Mouse (Mus musculus): ENCODE data around the gene Gm3636. TPM values are rescaled to one million over a fixed set of nuclear protein-coding genes. Genes with fewer than 3 reads are reported as not detected.
"Not testable (repeated sequence)": the region's sequence is repeated elsewhere in the genome, so short reads cannot be mapped to it uniquely, and the experiment has no call there.

Gm3636 gene
- polyA plus RNA-seq (2014; fragmentation: Nextera tagmentation; extraction: Ambion mirVana), result 11.1 and 13.1 TPM in 2 replicates

DNA sequence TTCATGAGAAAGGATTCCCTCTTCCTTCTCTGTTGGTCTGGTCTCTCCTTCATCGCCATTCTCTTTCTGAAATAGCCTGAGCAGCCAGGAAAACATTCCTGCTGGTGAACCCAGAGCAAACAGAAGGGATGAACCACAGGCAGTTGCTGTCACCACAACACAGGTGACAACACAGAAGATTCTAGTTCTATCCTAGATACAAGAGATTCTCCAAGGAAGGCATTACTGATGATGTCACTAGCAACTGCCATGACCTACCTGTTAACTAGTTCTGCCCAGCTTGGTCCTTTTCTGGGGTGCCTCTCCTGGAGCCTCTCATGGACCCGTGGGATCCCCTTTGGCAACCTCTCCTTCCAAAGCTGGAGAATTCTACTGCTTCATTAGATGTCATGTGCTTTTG is at the start of gene Gm3636:
Gene Gm3636 (minus strand): TSS at position 101 of the 400 bp plus-strand sequence.
- H3K9me3 ChIP-seq (replicated peaks; ENCODE audit: control insufficient read depth, low read length); H3K9ac ChIP-seq (ENCODE audit: low read length); H3K27me3 ChIP-seq (replicated peaks; ENCODE audit: control insufficient read depth, insufficient read depth, low read length); H3K4me1 ChIP-seq (ENCODE audit: control insufficient read depth, insufficient read depth, low read length); H3K27ac ChIP-seq (ENCODE audit: low read depth, low read length); DNase-seq (ENCODE audit: low spot score); ATAC-seq; H3K36me3 ChIP-seq (ENCODE audit: control insufficient read depth, insufficient read depth, low read length); H3K4me2 ChIP-seq (ENCODE audit: low read length); H3K4me3 ChIP-seq (ENCODE audit: low read depth, low read length): not testable (repeated sequence)
- no CpG with 5 or more reads among the region's 2 CpGs for WGBS

DNA sequence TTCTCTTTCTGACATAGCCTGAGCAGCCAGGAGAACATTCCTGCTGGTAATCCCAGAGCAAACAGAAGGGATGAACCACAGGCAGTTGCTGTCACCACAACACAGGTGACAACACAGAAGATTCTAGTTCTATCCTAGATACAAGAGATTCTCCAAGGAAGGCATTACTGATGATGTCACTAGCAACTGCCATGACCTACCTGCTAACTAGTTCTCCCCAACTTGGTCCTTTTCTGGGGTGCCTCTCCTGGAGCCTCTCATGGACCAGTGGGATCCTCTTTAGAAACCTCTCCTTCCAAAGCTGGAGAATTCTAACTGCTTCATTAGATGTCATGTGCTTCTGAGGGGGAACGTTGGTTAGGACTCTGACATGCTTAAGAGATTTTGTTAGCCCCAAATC is 32.2 kb upstream of the Gm3636 start, which contains the start of gene Gm8362:
Gene Gm8362 (minus strand): TSS at position 101 of the 400 bp plus-strand sequence.
- DNase-seq (ENCODE audit: low spot score); H3K27me3 ChIP-seq (replicated peaks; ENCODE audit: control insufficient read depth, insufficient read depth, low read length); H3K4me1 ChIP-seq (ENCODE audit: control insufficient read depth, insufficient read depth, low read length); H3K36me3 ChIP-seq (ENCODE audit: control insufficient read depth, insufficient read depth, low read length); H3K27ac ChIP-seq (ENCODE audit: low read depth, low read length); H3K4me3 ChIP-seq (ENCODE audit: low read depth, low read length); H3K9me3 ChIP-seq (replicated peaks; ENCODE audit: control insufficient read depth, low read length); H3K4me2 ChIP-seq (ENCODE audit: low read length); ATAC-seq; H3K9ac ChIP-seq (ENCODE audit: low read length): not testable (repeated sequence)
- no CpG with 5 or more reads among the region's 1 CpGs for WGBS

- not testable (repeated sequence) for H3K9me3 ChIP-seq (replicated peaks; ENCODE audit: control insufficient read depth, low read length); H3K4me1 ChIP-seq (ENCODE audit: control insufficient read depth, insufficient read depth, low read length); H3K36me3 ChIP-seq (ENCODE audit: control insufficient read depth, insufficient read depth, low read length); H3K4me2 ChIP-seq (ENCODE audit: low read length); H3K27ac ChIP-seq (ENCODE audit: low read depth, low read length); H3K9ac ChIP-seq (ENCODE audit: low read length); DNase-seq (ENCODE audit: low spot score); ATAC-seq; H3K27me3 ChIP-seq (replicated peaks; ENCODE audit: control insufficient read depth, insufficient read depth, low read length)
- WGBS, result 3% methylated on average over 4 of the region's 13 CpGs
- H3K4me3 ChIP-seq (ENCODE audit: low read depth, low read length), result peak overlapping the region; percentile 34
Measured at GRCm38 (mm10) chr14:6757231-6757536, 15.1 kb upstream of the Gm3636 start.

- H3K4me3 ChIP-seq (ENCODE audit: low read depth, low read length), result peak overlapping the region; percentile 34
- ATAC-seq; H3K36me3 ChIP-seq (ENCODE audit: control insufficient read depth, insufficient read depth, low read length); H3K27ac ChIP-seq (ENCODE audit: low read depth, low read length); H3K4me1 ChIP-seq (ENCODE audit: control insufficient read depth, insufficient read depth, low read length); H3K9me3 ChIP-seq (replicated peaks; ENCODE audit: control insufficient read depth, low read length); H3K27me3 ChIP-seq (replicated peaks; ENCODE audit: control insufficient read depth, insufficient read depth, low read length): not testable (repeated sequence)
- DNase-seq (ENCODE audit: low spot score), result peak; percentile 2
- H3K4me2 ChIP-seq (ENCODE audit: low read length), result peak overlapping the region; percentile 44
- 0% methylated on average over 12 of the region's 67 CpGs for WGBS
- peak overlapping the region; percentile 53 for H3K9ac ChIP-seq (ENCODE audit: low read length)
Measured at GRCm38 (mm10) chr14:6756384-6757230, 14.5 kb upstream of the Gm3636 start.

- ATAC-seq, result not testable (repeated sequence)
- WGBS, result no CpG with 5 or more reads among the region's 2 CpGs
Measured at GRCm38 (mm10) chr14:6720151-6720550, 22.0 kb downstream of the Gm3636 start, which contains the start of gene Gm8050. Gene Gm8050, minus strand, starts transcription at chr14:6720251.

More at GRCm38 (mm10) chr14:6720151-6720550, 22.0 kb downstream of the Gm3636 start, which contains the start of gene Gm8050:
- H3K27ac ChIP-seq (ENCODE audit: low read depth, low read length); H3K9ac ChIP-seq (ENCODE audit: low read length); H3K27me3 ChIP-seq (replicated peaks; ENCODE audit: control insufficient read depth, insufficient read depth, low read length); H3K36me3 ChIP-seq (ENCODE audit: control insufficient read depth, insufficient read depth, low read length); H3K9me3 ChIP-seq (replicated peaks; ENCODE audit: control insufficient read depth, low read length); H3K4me3 ChIP-seq (ENCODE audit: low read depth, low read length); H3K4me1 ChIP-seq (ENCODE audit: control insufficient read depth, insufficient read depth, low read length); DNase-seq (ENCODE audit: low spot score); H3K4me2 ChIP-seq (ENCODE audit: low read length): not testable (repeated sequence)

Other genes starting within 250 kb of the Gm3636 start
- gene Gm8356, start 205.0 kb downstream of the Gm3636 start, polyA plus RNA-seq (2014; fragmentation: Nextera tagmentation; extraction: Ambion mirVana), result not detected in 2 replicates
- 0.33 and 0.39 TPM in 2 replicates for gene Gm3629, start 151.7 kb downstream of the Gm3636 start, polyA plus RNA-seq (2014; fragmentation: Nextera tagmentation; extraction: Ambion mirVana)
- not detected in 2 replicates for gene Gm3460, start 119.9 kb downstream of the Gm3636 start, polyA plus RNA-seq (2014; fragmentation: Nextera tagmentation; extraction: Ambion mirVana)
- gene Gm10251, start 58.2 kb downstream of the Gm3636 start, polyA plus RNA-seq (2014; fragmentation: Nextera tagmentation; extraction: Ambion mirVana), result not detected in 2 replicates
- not detected in 2 replicates for gene Gm8050, start 22.1 kb downstream of the Gm3636 start, polyA plus RNA-seq (2014; fragmentation: Nextera tagmentation; extraction: Ambion mirVana)
- not detected in 2 replicates for gene Gm8362, start 32.1 kb upstream of the Gm3636 start, polyA plus RNA-seq (2014; fragmentation: Nextera tagmentation; extraction: Ambion mirVana)
- not detected in 2 replicates for gene Gm3642, start 98.0 kb upstream of the Gm3636 start, polyA plus RNA-seq (2014; fragmentation: Nextera tagmentation; extraction: Ambion mirVana)
- gene Gm3667, start 147.6 kb upstream of the Gm3636 start, polyA plus RNA-seq (2014; fragmentation: Nextera tagmentation; extraction: Ambion mirVana), result 6.6 and 7.6 TPM in 2 replicates
- not detected in 2 replicates for gene Gm6356, start 231.5 kb upstream of the Gm3636 start, polyA plus RNA-seq (2014; fragmentation: Nextera tagmentation; extraction: Ambion mirVana)

All from forebrain, embryonic 14.5 days (tissue).